Mouse (Mus musculus) G1E (cell line): ENCODE measurements around the gene Vash1.

ENCODE experiments used
- CTCF ChIP-seq: IDR thresholded peaks from 2 replicates; pipeline ENCODE4 v1.5.1; 2012; ENCODE audit warnings: low read depth, low read length, inconsistent platforms, mixed read lengths
- GATA1 ChIP-seq: IDR thresholded peaks from 2 replicates; pipeline ENCODE4 v1.6.1; 2012; ENCODE audit warnings: borderline replicate concordance, low read length, inconsistent platforms, mixed read lengths
- GATA2 ChIP-seq: IDR thresholded peaks from 2 replicates; pipeline ENCODE4 v1.6.1; 2012; ENCODE audit warnings: low read depth, low read length, inconsistent platforms, borderline replicate concordance
- POLR2AphosphoS5 ChIP-seq: IDR thresholded peaks from 2 replicates; pipeline ENCODE4 v1.6.1; 2012; ENCODE audit warnings: low read depth, low read length, inconsistent platforms; ENCODE audit not compliant: insufficient replicate concordance

DNA sequence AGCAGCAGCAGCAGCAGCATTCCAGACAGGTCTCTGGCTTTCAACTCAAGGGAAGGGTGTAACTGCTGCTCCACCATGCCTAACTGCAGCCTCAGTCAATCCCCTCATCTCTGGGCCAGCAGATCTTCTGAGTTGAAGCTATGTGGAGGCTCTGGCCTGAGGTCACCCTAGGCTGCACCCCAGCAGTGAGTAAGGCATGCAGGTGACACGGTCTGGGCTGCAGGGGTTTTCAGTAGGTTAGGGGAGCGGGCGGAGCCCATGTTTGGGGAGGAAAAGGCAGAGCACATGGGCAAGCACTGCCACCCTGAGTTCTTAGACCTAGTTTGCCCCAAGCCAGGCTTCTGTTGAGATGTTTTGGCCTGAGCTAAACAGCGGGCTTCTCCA, 22.4 kb downstream of the Vash1 start:
- TF ChIP-seq CTCF (no peak), GATA1 (no peak), GATA2 (no peak), POLR2AphosphoS5 (no peak)
